9 mouse cellular contexts compared by ENCODE assay signal in genomic region chr11:99307579-99307978, GRCm38 (mm10). TPM values are rescaled to one million over a fixed set of nuclear protein-coding genes. Genes with fewer than 3 reads are reported as not detected.
DNase-seq lines count a peak whose midpoint lies in the region; ATAC-seq lines count a peak whose summit lies in the region.
"Had no signal": no experiment of that assay in that cellular context is flagged by ENCODE, and none has a peak within 500 bp of the region (broad histone marks: within the 10 kb centered on the region; RNA-seq: fewer than 3 reads in every experiment).

No protein-coding gene starts in this region.

- ATAC-seq in kidney, embryonic 15.5 days (replicated peaks; ENCODE audit: low FRiP score): no peak

- no peak overlapping the region for H3K27ac ChIP-seq in kidney, embryonic 15.5 days
- H3K27ac ChIP-seq: neural tube, embryonic 13.5 days had no signal

- no peak overlapping the region for H3K4me2 ChIP-seq in kidney, embryonic 15.5 days
- H3K4me2 ChIP-seq: neural tube, embryonic 13.5 days had no signal

- no peaks in the 10 kb centered on the region for H3K27me3 ChIP-seq in kidney, embryonic 15.5 days
- H3K27me3 ChIP-seq: neural tube, embryonic 13.5 days had no signal

- intact Hi-C loops in heart, postnatal 14 days (cut with DNase I): loop anchor here (1.0 kb wide), 1 partner anchor 118 kb away; no protein-coding TSS in a partner anchor

- H3K9me3 ChIP-seq in kidney, embryonic 15.5 days (replicated peaks): no peaks in the 10 kb centered on the region
- H3K9me3 ChIP-seq: neural tube, embryonic 13.5 days had no signal

- 26% methylated on average over 2 of the region's 2 CpGs for WGBS in kidney, embryonic 15.5 days

- H3K9ac ChIP-seq in kidney, embryonic 15.5 days: no peak overlapping the region
- H3K9ac ChIP-seq: neural tube, embryonic 13.5 days had no signal

- H3K4me1 ChIP-seq in kidney, embryonic 15.5 days: no peaks in the 10 kb centered on the region
- H3K4me1 ChIP-seq: neural tube, embryonic 13.5 days had no signal

- DNase-seq in kidney, adult 11 months: peak; percentile 30
- peak; percentile 77 for DNase-seq in R1 (ENCODE audit: low read depth, low spot score)
- peak; percentile 70 to 85 for DNase-seq in cerebellum, postnatal 25 days
- DNase-seq in heart, postnatal 14 days: peak; percentile 40 to 65
- DNase-seq in left cerebral cortex, adult 18-20 months (ENCODE audit: low spot score in 2 of 2): peak; percentile 63 to 72
- peak; percentile 30 to 69 for DNase-seq in natural killer cell, adult 2 months (ENCODE audit: low spot score in 2 of 2)
- DNase-seq in thymus, postnatal 14 days: peak; percentile 64

- no peak overlapping the region for H3K4me3 ChIP-seq in kidney, embryonic 15.5 days (replicated peaks)
- H3K4me3 ChIP-seq: neural tube, embryonic 13.5 days had no signal

- no peaks in the 10 kb centered on the region for H3K36me3 ChIP-seq in kidney, embryonic 15.5 days
- H3K36me3 ChIP-seq: neural tube, embryonic 13.5 days had no signal

RNA-seq across cellular contexts. Expression of gene Krt25, which starts 15.2 kb away (rescaled TPM):
- polyA plus RNA-seq in kidney, embryonic 15.5 days (2015; fragmentation: Nextera tagmentation; extraction: Ambion mirVana): not detected in 2 replicates
- total RNA-seq in heart, postnatal 14 days (2021): not detected
- total RNA-seq in left cerebral cortex, adult 18-20 months (2021): not detected

RNA-seq across cellular contexts. Expression of gene Krt24, which starts 22.5 kb away (rescaled TPM):
- polyA plus RNA-seq in kidney, embryonic 15.5 days (2015; fragmentation: Nextera tagmentation; extraction: Ambion mirVana): not detected in 2 replicates
- not detected for total RNA-seq in heart, postnatal 14 days (2021)
- total RNA-seq in left cerebral cortex, adult 18-20 months (2021): not detected

RNA-seq across cellular contexts. Expression of gene Krt26, which starts 30.2 kb away (rescaled TPM):
- polyA plus RNA-seq in kidney, embryonic 15.5 days (2015; fragmentation: Nextera tagmentation; extraction: Ambion mirVana): 0.09 TPM in 1 of 2 replicates, not detected in the other
- total RNA-seq in heart, postnatal 14 days (2021): not detected
- total RNA-seq in left cerebral cortex, adult 18-20 months (2021): not detected

RNA-seq across cellular contexts. Expression of gene Krt27, which starts 43.3 kb away (rescaled TPM):
- not detected in 2 replicates for polyA plus RNA-seq in kidney, embryonic 15.5 days (2015; fragmentation: Nextera tagmentation; extraction: Ambion mirVana)
- total RNA-seq in heart, postnatal 14 days (2021): not detected
- total RNA-seq in left cerebral cortex, adult 18-20 months (2021): not detected
